Mouse (Mus musculus): ENCODE results near the gene Kcnc2. TPM values are rescaled to one million over a fixed set of nuclear protein-coding genes. Genes with fewer than 3 reads are reported as not detected.
"Not testable (repeated sequence)": the region's sequence is repeated elsewhere in the genome, so short reads cannot be mapped to it uniquely, and the experiment has no call there.

The Kcnc2 gene
- polyA plus RNA-seq (2011; ENCODE audit: insufficient read depth, insufficient read length, low replicate concordance, missing spikeins) = not detected in 2 replicates

GRCm38 (mm10) chr10:112270887-112271802 is at the start of gene Kcnc2:
TSS of gene Kcnc2 (plus strand) at chr10:112271121.
- H3K4me3 ChIP-seq (replicated peaks; ENCODE audit: control insufficient read depth, low read depth, low read length) = no peak within 1 kb of the TSS
- TF ChIP-seq CTCF (IDR thresholded peaks at IDR 0.05; ENCODE audit: control insufficient read depth, insufficient read depth, low read length) (no peak), POLR2A (IDR thresholded peaks at IDR 0.05; ENCODE audit: borderline replicate concordance, control insufficient read depth, low read depth, low read length) (no peak)
- WGBS = 5% methylated on average over 20 of the region's 20 CpGs
- no peaks in the 10 kb centered on the region for H3K4me1 ChIP-seq (ENCODE audit: control insufficient read depth, insufficient read depth, low read length)
- H3K27ac ChIP-seq (ENCODE audit: control insufficient read depth, insufficient read depth, low read depth, low read length, poor library complexity) = no peak within 1 kb of the TSS

DNA sequence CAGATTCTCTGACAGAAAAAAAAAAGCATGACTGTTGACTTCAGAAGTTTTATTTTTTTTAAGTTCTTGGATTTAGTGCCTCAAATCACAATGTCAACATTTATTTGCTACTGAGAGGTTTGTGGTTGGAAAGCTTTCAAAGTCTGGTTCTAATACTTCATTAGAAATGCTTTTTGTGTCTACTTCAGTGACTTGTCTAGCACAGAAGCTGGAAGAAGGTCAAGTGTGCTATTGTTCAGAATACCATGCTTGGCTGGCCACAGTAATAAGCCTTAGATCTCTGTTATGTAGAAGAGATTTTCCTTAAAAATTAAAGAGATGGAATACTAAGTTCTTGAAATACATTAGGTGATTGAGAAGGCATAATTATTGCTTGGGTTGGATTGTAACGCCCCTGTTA is 43.8 kb upstream of the Kcnc2 start:
- Histone ChIP-seq H3K4me3 (replicated peaks; ENCODE audit: control insufficient read depth, low read depth, low read length) (no peak overlapping the region), H3K4me1 (ENCODE audit: control insufficient read depth, insufficient read depth, low read length) (no peaks in the 10 kb centered on the region), H3K27ac (ENCODE audit: control insufficient read depth, insufficient read depth, low read depth, low read length, poor library complexity) (no peak overlapping the region)
- WGBS = 78% methylated on average over 1 of the region's 1 CpGs
- TF ChIP-seq POLR2A (IDR thresholded peaks at IDR 0.05; ENCODE audit: borderline replicate concordance, control insufficient read depth, low read depth, low read length) (no peak), CTCF (IDR thresholded peaks at IDR 0.05; ENCODE audit: control insufficient read depth, insufficient read depth, low read length) (no peak)

DNA sequence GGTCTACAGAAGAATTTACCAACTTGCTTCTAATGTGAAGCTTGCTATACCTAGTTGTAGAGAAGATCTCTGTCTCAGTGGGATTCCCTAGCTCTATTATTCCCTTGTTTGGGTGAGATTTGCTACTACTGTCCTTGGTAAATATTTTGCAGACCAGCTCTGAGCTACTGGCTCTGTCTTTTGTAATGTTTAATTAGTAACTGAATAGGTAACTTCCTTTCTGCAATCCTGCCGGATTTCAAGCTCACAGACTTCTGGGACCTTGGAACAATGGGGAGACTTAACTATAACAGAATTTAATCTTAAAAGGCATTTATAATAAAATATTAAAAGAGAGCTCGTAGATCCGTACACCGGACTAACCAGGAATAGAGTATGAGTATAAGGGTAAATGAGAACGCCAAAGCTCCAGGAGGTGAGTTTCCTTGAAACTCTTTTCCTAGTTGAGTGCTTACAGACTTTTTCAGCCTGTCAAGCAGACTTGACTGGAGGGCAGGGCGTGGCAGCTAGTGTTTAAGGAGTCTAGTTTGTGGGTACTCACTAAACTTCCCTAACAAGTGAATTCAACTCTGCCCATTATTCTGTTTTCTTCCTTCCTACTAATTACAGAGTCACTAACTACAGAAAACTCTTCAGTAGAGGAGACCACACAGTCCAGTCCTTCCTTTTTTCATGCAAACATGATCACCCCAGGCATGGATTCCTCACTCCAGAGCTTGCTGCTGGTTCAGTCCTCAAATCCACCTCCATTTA is 41.7 kb upstream of the Kcnc2 start:
- not testable (repeated sequence) for H3K4me3 ChIP-seq (replicated peaks; ENCODE audit: control insufficient read depth, low read depth, low read length); H3K4me1 ChIP-seq (ENCODE audit: control insufficient read depth, insufficient read depth, low read length); H3K27ac ChIP-seq (ENCODE audit: control insufficient read depth, insufficient read depth, low read depth, low read length, poor library complexity)
- WGBS = 74% methylated on average over 6 of the region's 6 CpGs

DNA sequence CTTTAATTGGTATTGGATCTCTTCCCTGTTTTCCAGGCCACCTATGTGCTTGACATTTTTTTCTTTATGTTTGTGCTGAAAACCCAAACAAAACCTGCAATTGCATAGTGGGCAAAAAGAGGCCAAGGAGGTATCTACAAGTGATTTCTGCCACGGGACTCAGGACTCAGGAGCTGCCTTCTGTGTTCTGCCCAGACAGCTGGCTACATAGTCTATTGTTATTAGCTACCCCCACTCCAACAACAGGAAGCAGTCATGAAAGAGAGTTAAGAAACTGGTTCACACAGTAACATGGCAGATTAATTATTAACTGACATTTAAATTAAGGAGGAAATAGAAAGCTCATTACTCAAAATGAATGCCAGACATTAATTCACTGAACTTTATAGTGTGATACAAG is 38.2 kb upstream of the Kcnc2 start:
- 10% methylated on average over 1 of the region's 1 CpGs for WGBS
- not testable (repeated sequence) for H3K27ac ChIP-seq (ENCODE audit: control insufficient read depth, insufficient read depth, low read depth, low read length, poor library complexity); H3K4me1 ChIP-seq (ENCODE audit: control insufficient read depth, insufficient read depth, low read length); H3K4me3 ChIP-seq (replicated peaks; ENCODE audit: control insufficient read depth, low read depth, low read length)

- H3K4me3 ChIP-seq (replicated peaks; ENCODE audit: control insufficient read depth, low read depth, low read length); H3K4me1 ChIP-seq (ENCODE audit: control insufficient read depth, insufficient read depth, low read length); H3K27ac ChIP-seq (ENCODE audit: control insufficient read depth, insufficient read depth, low read depth, low read length, poor library complexity): not testable (repeated sequence)
- WGBS = 82% methylated on average over 5 of the region's 5 CpGs
Observed at GRCm38 (mm10) chr10:112235396-112235940, 35.5 kb upstream of the Kcnc2 start.

GRCm38 (mm10) chr10:112248273-112248672 is 22.6 kb upstream of the Kcnc2 start:
- WGBS = 85% methylated on average over 2 of the region's 2 CpGs
- Histone ChIP-seq H3K27ac (ENCODE audit: control insufficient read depth, insufficient read depth, low read depth, low read length, poor library complexity) (no peak overlapping the region), H3K4me1 (ENCODE audit: control insufficient read depth, insufficient read depth, low read length) (no peaks in the 10 kb centered on the region), H3K4me3 (replicated peaks; ENCODE audit: control insufficient read depth, low read depth, low read length) (no peak overlapping the region)
- TF ChIP-seq CTCF (IDR thresholded peaks at IDR 0.05; ENCODE audit: control insufficient read depth, insufficient read depth, low read length) = no peak
- no peak for TF ChIP-seq POLR2A (IDR thresholded peaks at IDR 0.05; ENCODE audit: borderline replicate concordance, control insufficient read depth, low read depth, low read length)

DNA sequence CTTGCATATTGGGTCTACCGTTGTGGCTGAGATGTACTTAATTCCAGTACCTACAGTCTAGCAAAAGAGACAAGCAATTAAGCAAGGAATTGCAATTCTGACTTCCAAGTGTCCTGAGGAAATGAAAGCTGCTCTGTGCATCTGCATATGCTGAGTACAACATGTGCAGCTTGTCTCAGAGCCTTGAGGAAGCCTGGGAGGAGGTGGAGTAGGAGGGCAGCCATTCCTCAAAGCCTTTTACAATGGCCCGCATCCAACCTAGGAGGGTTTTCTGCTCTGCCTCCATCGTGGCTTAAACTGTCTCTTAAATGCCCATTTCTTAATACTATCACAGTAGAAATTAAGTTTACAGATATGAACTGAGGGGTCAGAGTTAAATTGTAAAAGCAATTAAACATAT is 7.5 kb upstream of the Kcnc2 start:
- no peak for TF ChIP-seq POLR2A (IDR thresholded peaks at IDR 0.05; ENCODE audit: borderline replicate concordance, control insufficient read depth, low read depth, low read length)
- no peak for TF ChIP-seq CTCF (IDR thresholded peaks at IDR 0.05; ENCODE audit: control insufficient read depth, insufficient read depth, low read length)
- WGBS = 62% methylated on average over 3 of the region's 3 CpGs
- Histone ChIP-seq H3K4me1 (ENCODE audit: control insufficient read depth, insufficient read depth, low read length) (no peaks in the 10 kb centered on the region), H3K27ac (ENCODE audit: control insufficient read depth, insufficient read depth, low read depth, low read length, poor library complexity) (no peak overlapping the region), H3K4me3 (replicated peaks; ENCODE audit: control insufficient read depth, low read depth, low read length) (no peak overlapping the region)

- 70% methylated on average over 3 of the region's 3 CpGs for WGBS
- TF ChIP-seq CTCF (IDR thresholded peaks at IDR 0.05; ENCODE audit: control insufficient read depth, insufficient read depth, low read length) (no peak), POLR2A (IDR thresholded peaks at IDR 0.05; ENCODE audit: borderline replicate concordance, control insufficient read depth, low read depth, low read length) (no peak)
- Histone ChIP-seq H3K27ac (ENCODE audit: control insufficient read depth, insufficient read depth, low read depth, low read length, poor library complexity) (no peak overlapping the region), H3K4me1 (ENCODE audit: control insufficient read depth, insufficient read depth, low read length) (no peaks in the 10 kb centered on the region), H3K4me3 (replicated peaks; ENCODE audit: control insufficient read depth, low read depth, low read length) (no peak overlapping the region)
Observed at GRCm38 (mm10) chr10:112269481-112269880, 1.4 kb upstream of the Kcnc2 start.

Measured in bone marrow, adult 2 months (tissue).